Mouse (Mus musculus): ENCODE measurements around the gene Rgs6.
A peak's percentile ranks its signal among the peaks of the same experiment; 100 is the strongest.

Gene Rgs6

GRCm38 (mm10) chr12:82971176-82971575 is 383.1 kb downstream of the Rgs6 start:
- no peak for DNase-seq (ENCODE audit: low read depth, low spot score)

- no peak for DNase-seq (ENCODE audit: low read depth, low spot score)
These were observed 384.6 kb downstream of the Rgs6 start for GRCm38 (mm10) chr12:82972661-82973060.

- DNase-seq (ENCODE audit: low read depth, low spot score), result no peak
These were observed 385.7 kb downstream of the Rgs6 start for GRCm38 (mm10) chr12:82973771-82974170.

- DNase-seq (ENCODE audit: low read depth, low spot score), result no peak
These were observed 390.2 kb downstream of the Rgs6 start for GRCm38 (mm10) chr12:82978275-82978674.

GRCm38 (mm10) chr12:82982716-82983115 is 394.6 kb downstream of the Rgs6 start:
- DNase-seq (ENCODE audit: low read depth, low spot score), result no peak

- DNase-seq (ENCODE audit: low read depth, low spot score), result no peak
These were observed 397.2 kb downstream of the Rgs6 start for GRCm38 (mm10) chr12:82985300-82985699.

- DNase-seq (ENCODE audit: low read depth, low spot score), result no peak
These were observed 399.6 kb downstream of the Rgs6 start for GRCm38 (mm10) chr12:82987661-82988060.

GRCm38 (mm10) chr12:82993905-82994304 is 405.8 kb downstream of the Rgs6 start:
- DNase-seq (ENCODE audit: low read depth, low spot score), result no peak

- DNase-seq (ENCODE audit: low read depth, low spot score), result no peak
These were observed 408.7 kb downstream of the Rgs6 start for GRCm38 (mm10) chr12:82996775-82997174.

- no peak for DNase-seq (ENCODE audit: low read depth, low spot score)
These were observed 410.7 kb downstream of the Rgs6 start for GRCm38 (mm10) chr12:82998682-82999332.

- no peak for DNase-seq (ENCODE audit: low read depth, low spot score)
These were observed 411.4 kb downstream of the Rgs6 start for GRCm38 (mm10) chr12:82999333-83000032.

- DNase-seq (ENCODE audit: low read depth, low spot score), result no peak
These were observed 412.0 kb downstream of the Rgs6 start for GRCm38 (mm10) chr12:83000033-83000570.

GRCm38 (mm10) chr12:83000957-83001356 is 412.9 kb downstream of the Rgs6 start:
- DNase-seq (ENCODE audit: low read depth, low spot score), result no peak

GRCm38 (mm10) chr12:83004014-83004682 is 416.1 kb downstream of the Rgs6 start:
- no peak for DNase-seq (ENCODE audit: low read depth, low spot score)

GRCm38 (mm10) chr12:83011056-83011565 is 423.0 kb downstream of the Rgs6 start:
- no peak for DNase-seq (ENCODE audit: low read depth, low spot score)

- no peak for DNase-seq (ENCODE audit: low read depth, low spot score)
These were observed 426.0 kb downstream of the Rgs6 start for GRCm38 (mm10) chr12:83013918-83014691.

GRCm38 (mm10) chr12:83014848-83015247 is 426.8 kb downstream of the Rgs6 start:
- peak; percentile 13 for DNase-seq (ENCODE audit: low read depth, low spot score)

GRCm38 (mm10) chr12:83015366-83015765 is 427.3 kb downstream of the Rgs6 start:
- DNase-seq (ENCODE audit: low read depth, low spot score), result no peak

- no peak for DNase-seq (ENCODE audit: low read depth, low spot score)
These were observed 428.4 kb downstream of the Rgs6 start for GRCm38 (mm10) chr12:83016486-83016885.

GRCm38 (mm10) chr12:83018005-83018404 is 429.9 kb downstream of the Rgs6 start:
- peak; percentile 74 for DNase-seq (ENCODE audit: low read depth, low spot score)

- peak; percentile 11 for DNase-seq (ENCODE audit: low read depth, low spot score)
These were observed 438.9 kb downstream of the Rgs6 start for GRCm38 (mm10) chr12:83026985-83027384.

Data from ES-CJ7 (cell line).